In the genomic region with DNA sequence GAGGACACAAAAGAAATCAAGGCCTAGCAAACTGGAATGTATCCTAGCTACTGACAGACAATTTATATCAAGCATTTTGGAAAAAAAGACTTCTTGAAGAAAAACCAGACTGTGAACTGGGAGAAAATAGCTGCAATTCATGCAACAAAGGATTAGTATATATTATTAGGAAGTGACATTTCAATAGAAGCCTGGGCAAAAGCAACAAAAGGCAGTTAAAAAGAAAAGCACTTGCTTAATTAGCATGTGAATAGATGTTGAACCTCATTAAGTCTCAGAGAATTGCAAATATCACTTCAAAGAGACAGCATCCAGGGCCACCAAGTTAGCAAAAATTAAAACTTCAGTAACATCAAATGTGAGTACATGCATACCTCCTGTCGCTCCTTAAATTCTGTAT, we compare ENCODE assay signal across 14 mouse cellular contexts. TPM values are rescaled to one million over a fixed set of nuclear protein-coding genes. Genes with fewer than 3 reads are reported as not detected.
A peak's percentile ranks its signal among the peaks of the same experiment; 100 is the strongest.
DNase-seq lines count a peak whose midpoint lies in the region; ATAC-seq and TF ChIP-seq lines count a peak whose summit lies in the region.
"Had no signal": no experiment of that assay in that cellular context is flagged by ENCODE, and none has a peak within 500 bp of the region (broad histone marks: within the 10 kb centered on the region; RNA-seq: fewer than 3 reads in every experiment).

No protein-coding gene starts in this region.

- H3K9me3 ChIP-seq in hindbrain, embryonic 10.5 days, result no peaks in the 10 kb centered on the region
- H3K9me3 ChIP-seq in midbrain, embryonic 13.5 days, result peaks cover 2% of the 10 kb centered on the region; the same call in 1 of the 2 replicates

- H3K36me3 ChIP-seq in hindbrain, embryonic 10.5 days, result no peaks in the 10 kb centered on the region
- H3K36me3 ChIP-seq in midbrain, embryonic 13.5 days, result 0 out of 2 replicates have a peak, but pooled peaks cover 3% of the 10 kb centered on the region

- WGBS in hindbrain, embryonic 10.5 days, result 50% methylated on average over 1 of the region's 1 CpGs
- 13% methylated on average over 1 of the region's 1 CpGs for WGBS in midbrain, embryonic 13.5 days

- peak; percentile 14 for DNase-seq in Muller cell, postnatal 12 days (ENCODE audit: inconsistent ontology term)
- DNase-seq in brain, embryonic 14.5 days (ENCODE audit: low read depth), result peak; percentile 74
- no peak for DNase-seq in hindbrain, embryonic 10.5 days (ENCODE audit: low spot score)
- no peak for DNase-seq in retina, postnatal 1 day
- no peak for DNase-seq in cerebellum, postnatal 25 days
- DNase-seq in adrenal gland, postnatal 25 days, result no peak
- DNase-seq: cerebellum, postnatal 36 days; gastrocnemius, postnatal 36 days; heart, postnatal 10 days; kidney, adult 8-10 months; liver, postnatal 0 days had no signal

- no peak for ATAC-seq in midbrain, embryonic 13.5 days
- ATAC-seq: liver, postnatal 0 days had no signal

- TF ChIP-seq POLR2A in brain, embryonic 14.5 days (IDR thresholded peaks at IDR 0.05; ENCODE audit: borderline replicate concordance, extremely low read depth, insufficient read depth, insufficient read length, poor library complexity, severe bottlenecking), result no peak

- TF ChIP-seq CTCF in brain, embryonic 14.5 days (IDR thresholded peaks at IDR 0.05; ENCODE audit: borderline replicate concordance, extremely low read depth, insufficient read depth, insufficient read length), result no peak

- no peaks in the 10 kb centered on the region for H3K27me3 ChIP-seq in hindbrain, embryonic 10.5 days (ENCODE audit: insufficient read depth, poor library complexity, severe bottlenecking)
- H3K27me3 ChIP-seq in midbrain, embryonic 13.5 days, result no peaks in the 10 kb centered on the region

- peak overlapping the region; percentile 88 for H3K4me3 ChIP-seq in hindbrain, embryonic 10.5 days
- H3K4me3 ChIP-seq in midbrain, embryonic 13.5 days (replicated peaks), result peak overlapping the region; percentile 97

- H3K4me1 ChIP-seq in hindbrain, embryonic 10.5 days (replicated peaks), result peaks cover 26% of the 10 kb centered on the region
- peaks cover 25% of the 10 kb centered on the region for H3K4me1 ChIP-seq in midbrain, embryonic 13.5 days (replicated peaks)

- peak overlapping the region; percentile 92 for H3K27ac ChIP-seq in hindbrain, embryonic 10.5 days
- peak overlapping the region; percentile 78 for H3K27ac ChIP-seq in midbrain, embryonic 13.5 days

- H3K9ac ChIP-seq in midbrain, embryonic 13.5 days (replicated peaks), result peak overlapping the region; percentile 84; the same call in 1 of the 2 replicates

- peak overlapping the region; percentile 66 for H3K4me2 ChIP-seq in midbrain, embryonic 13.5 days (replicated peaks)

RNA-seq across cellular contexts. Expression of gene Vta1, which starts 2.1 kb away (rescaled TPM):
- 127 and 159 TPM in 2 replicates for polyA plus RNA-seq in brain, embryonic 14.5 days (2012; rRNA removed)
- 154 and 196 TPM in 2 replicates for polyA plus RNA-seq in hindbrain, embryonic 10.5 days (2016; fragmentation: Nextera tagmentation; extraction: Ambion mirVana)
- 204 and 228 TPM in 2 replicates for polyA plus RNA-seq in midbrain, embryonic 13.5 days (2015; fragmentation: Nextera tagmentation; extraction: Ambion mirVana)
- total RNA-seq in adrenal gland, postnatal 25 days (2021), result 53.1 and 66.7 TPM in 2 replicates

RNA-seq across cellular contexts. Expression of gene Nmbr, which starts 2.2 kb away (rescaled TPM):
- polyA plus RNA-seq in brain, embryonic 14.5 days (2012; rRNA removed), result 1.1 and 1.2 TPM in 2 replicates
- 0.60 and 1.2 TPM in 2 replicates for polyA plus RNA-seq in hindbrain, embryonic 10.5 days (2016; fragmentation: Nextera tagmentation; extraction: Ambion mirVana)
- 0.67 and 0.98 TPM in 2 replicates for polyA plus RNA-seq in midbrain, embryonic 13.5 days (2015; fragmentation: Nextera tagmentation; extraction: Ambion mirVana)
- not detected in 2 replicates for total RNA-seq in adrenal gland, postnatal 25 days (2021)
- total RNA-seq: heart, postnatal 10 days had no signal
- polyA plus RNA-seq: liver, postnatal 0 days had no signal

RNA-seq across cellular contexts. Expression of gene Gje1, which starts 14.8 kb away (rescaled TPM):
- not detected in 2 replicates for polyA plus RNA-seq in brain, embryonic 14.5 days (2012; rRNA removed)
- 0.11 TPM in 1 of 2 replicates, not detected in the other for polyA plus RNA-seq in hindbrain, embryonic 10.5 days (2016; fragmentation: Nextera tagmentation; extraction: Ambion mirVana)
- polyA plus RNA-seq in midbrain, embryonic 13.5 days (2015; fragmentation: Nextera tagmentation; extraction: Ambion mirVana), result not detected in 2 replicates
- not detected in 2 replicates for total RNA-seq in adrenal gland, postnatal 25 days (2021)
- total RNA-seq: gastrocnemius, postnatal 36 days; heart, postnatal 10 days; layer of hippocampus, adult 8-10 months; left cerebral cortex, postnatal 36 days had no signal
- polyA plus RNA-seq: liver, postnatal 0 days had no signal

Comparison
In these comparisons a context has a peak if more than half of its experiments do, and no peak if none do; other contexts are left out.
1. DNase-seq: peak in Muller cell, postnatal 12 days (single experiment) and brain, embryonic 14.5 days (single experiment); none in hindbrain, embryonic 10.5 days (single experiment), retina, postnatal 1 day (single experiment), cerebellum, postnatal 25 days (0 of 2) and adrenal gland, postnatal 25 days (single experiment).